Mouse (Mus musculus): ENCODE measurements at regions not wholly inside any gene's neighbourhood (a gene's known extent, or its start where the extent isn't known, plus 50 kb on each side); places are given as distances from the start of the nearest gene placed in this dataset.

DNA sequence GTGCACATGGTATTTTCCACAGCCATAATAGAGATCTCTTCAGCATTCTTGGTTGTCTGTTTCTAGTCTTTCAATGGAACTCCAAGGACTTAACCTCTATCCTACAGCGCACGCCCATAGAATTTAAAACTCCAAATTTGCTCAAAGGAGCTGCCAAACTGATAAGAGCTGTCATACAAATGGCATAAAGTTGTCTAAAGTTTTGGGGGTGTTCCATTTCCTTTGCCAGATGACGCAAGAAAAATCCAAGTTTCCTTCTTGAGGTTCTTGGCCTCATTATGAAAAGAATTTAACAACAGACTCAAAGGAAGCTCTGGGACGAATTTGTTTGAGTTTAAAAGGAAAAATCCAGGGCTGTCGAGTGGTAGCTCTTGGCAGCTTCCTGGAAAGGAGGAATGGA lies 246.6 kb downstream of the Cxcl12 start:
- no peak for TF ChIP-seq CTCF (IDR thresholded peaks at IDR 0.05)
- no peak for TF ChIP-seq EP300 (IDR thresholded peaks at IDR 0.05)

All from lung, postnatal 0 days (tissue).